Mouse (Mus musculus): ENCODE results near the gene Gja6. TPM values are rescaled to one million over a fixed set of nuclear protein-coding genes. Genes with fewer than 3 reads are reported as not detected.

The Gja6 gene
- polyA plus RNA-seq (2015; fragmentation: Nextera tagmentation; extraction: Ambion mirVana) = 0.11 and 0.20 TPM in 2 replicates

- Histone ChIP-seq H3K4me2 (ENCODE audit: low read length) (no peak within 1 kb of the TSS), H3K9ac (ENCODE audit: low read depth, low read length) (no peak within 1 kb of the TSS), H3K36me3 (ENCODE audit: control insufficient read depth, insufficient read depth, low read length) (no peaks in the 10 kb centered on the region), H3K27me3 (ENCODE audit: control insufficient read depth, insufficient read depth, low read depth, low read length) (no peaks in the 10 kb centered on the region), H3K4me3 (ENCODE audit: low read depth, low read length) (no peak within 1 kb of the TSS), H3K9me3 (replicated peaks; ENCODE audit: control insufficient read depth, low read length, poor library complexity, severe bottlenecking) (no peaks in the 10 kb centered on the region), H3K27ac (ENCODE audit: low read length) (no peak within 1 kb of the TSS), H3K4me1 (ENCODE audit: control insufficient read depth, insufficient read depth, low read length) (no peaks in the 10 kb centered on the region)
- WGBS = 82% methylated on average over 4 of the region's 4 CpGs
- no peak for ATAC-seq
These were observed at the start of gene Gja6 for GRCm38 (mm10) chrX:160906952-160907351. Gene Gja6, minus strand, starts transcription at chrX:160907052.

DNA sequence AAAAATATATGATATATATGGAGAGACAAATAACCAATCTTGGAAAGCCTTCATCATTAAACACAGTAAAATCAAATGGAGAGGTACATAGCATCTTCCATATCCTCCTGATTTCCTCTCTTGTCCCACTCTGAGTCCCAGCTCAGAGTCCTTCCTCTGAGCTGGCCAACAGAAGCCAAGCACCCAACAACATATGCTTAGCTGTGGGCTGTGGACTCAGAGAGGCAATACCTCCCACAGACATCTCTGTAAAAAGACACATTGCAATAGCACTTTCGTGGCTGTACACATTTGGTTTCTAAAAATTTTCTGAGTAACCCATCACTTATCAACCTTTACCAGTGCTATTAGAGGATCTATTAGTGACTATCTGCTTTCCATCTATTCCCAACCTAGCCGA is 42.7 kb upstream of the Gja6 start:
- no peak overlapping the region for H3K4me2 ChIP-seq (ENCODE audit: low read length)
- WGBS = 77% methylated on average over 2 of the region's 2 CpGs
- no peak overlapping the region for H3K9ac ChIP-seq (ENCODE audit: low read depth, low read length)

GRCm38 (mm10) chrX:160944722-160945121 is 37.9 kb upstream of the Gja6 start:
- 89% methylated on average over 4 of the region's 4 CpGs for WGBS
- no peak overlapping the region for H3K9ac ChIP-seq (ENCODE audit: low read depth, low read length)
- H3K27ac ChIP-seq (ENCODE audit: low read length) = no peak overlapping the region
- H3K36me3 ChIP-seq (ENCODE audit: control insufficient read depth, insufficient read depth, low read length) = no peaks in the 10 kb centered on the region
- ATAC-seq = no peak
- no peaks in the 10 kb centered on the region for H3K9me3 ChIP-seq (replicated peaks; ENCODE audit: control insufficient read depth, low read length, poor library complexity, severe bottlenecking)
- no peak overlapping the region for H3K4me2 ChIP-seq (ENCODE audit: low read length)
- H3K4me3 ChIP-seq (ENCODE audit: low read depth, low read length) = no peak overlapping the region
- H3K27me3 ChIP-seq (ENCODE audit: control insufficient read depth, insufficient read depth, low read depth, low read length) = peaks cover 2% of the 10 kb centered on the region
- H3K4me1 ChIP-seq (ENCODE audit: control insufficient read depth, insufficient read depth, low read length) = no peaks in the 10 kb centered on the region

More for the DNA sequence above, 42.7 kb upstream of the Gja6 start:
- H3K4me1 ChIP-seq (ENCODE audit: control insufficient read depth, insufficient read depth, low read length) = no peaks in the 10 kb centered on the region
- H3K27ac ChIP-seq (ENCODE audit: low read length) = no peak overlapping the region
- no peaks in the 10 kb centered on the region for H3K9me3 ChIP-seq (replicated peaks; ENCODE audit: control insufficient read depth, low read length, poor library complexity, severe bottlenecking)
- no peak for ATAC-seq
- no peak overlapping the region for H3K4me3 ChIP-seq (ENCODE audit: low read depth, low read length)
- no peaks in the 10 kb centered on the region; the same call in 1 of the 2 replicates for H3K27me3 ChIP-seq (ENCODE audit: control insufficient read depth, insufficient read depth, low read depth, low read length)
- H3K36me3 ChIP-seq (ENCODE audit: control insufficient read depth, insufficient read depth, low read length) = no peaks in the 10 kb centered on the region

DNA sequence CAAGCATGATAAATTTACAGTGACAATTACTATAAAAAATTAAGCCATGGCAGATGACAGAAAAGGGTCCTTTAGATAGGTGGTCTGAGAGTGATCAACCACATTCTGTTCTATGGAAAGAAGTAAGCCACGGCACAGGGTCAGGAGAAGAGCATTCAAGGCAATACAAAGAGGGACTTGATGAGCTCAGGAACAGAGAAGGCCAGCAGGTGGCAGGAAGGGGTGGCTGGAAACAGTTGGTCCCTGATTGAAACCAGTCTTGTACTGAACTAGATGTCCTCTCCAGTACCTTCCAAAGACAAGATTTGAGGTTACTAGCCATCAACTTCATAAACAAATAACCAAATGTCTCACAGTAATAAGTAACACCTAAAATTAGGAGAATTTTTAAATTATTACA is 28.7 kb upstream of the Gja6 start:
- no peak overlapping the region for H3K4me3 ChIP-seq (ENCODE audit: low read depth, low read length)
- 55% methylated on average over 1 of the region's 1 CpGs for WGBS
- ATAC-seq = no peak

GRCm38 (mm10) chrX:160930656-160931055 is 23.8 kb upstream of the Gja6 start:
- no peaks in the 10 kb centered on the region for H3K36me3 ChIP-seq (ENCODE audit: control insufficient read depth, insufficient read depth, low read length)
- no peak overlapping the region for H3K4me2 ChIP-seq (ENCODE audit: low read length)
- ATAC-seq = no peak
- no peaks in the 10 kb centered on the region for H3K27me3 ChIP-seq (ENCODE audit: control insufficient read depth, insufficient read depth, low read depth, low read length)
- no peaks in the 10 kb centered on the region for H3K4me1 ChIP-seq (ENCODE audit: control insufficient read depth, insufficient read depth, low read length)
- no peak overlapping the region for H3K4me3 ChIP-seq (ENCODE audit: low read depth, low read length)
- H3K27ac ChIP-seq (ENCODE audit: low read length) = no peak overlapping the region
- H3K9me3 ChIP-seq (replicated peaks; ENCODE audit: control insufficient read depth, low read length, poor library complexity, severe bottlenecking) = no peaks in the 10 kb centered on the region
- H3K9ac ChIP-seq (ENCODE audit: low read depth, low read length) = no peak overlapping the region

More for the DNA sequence above, 28.7 kb upstream of the Gja6 start:
- Histone ChIP-seq H3K9me3 (replicated peaks; ENCODE audit: control insufficient read depth, low read length, poor library complexity, severe bottlenecking) (no peaks in the 10 kb centered on the region), H3K4me2 (ENCODE audit: low read length) (no peak overlapping the region), H3K9ac (ENCODE audit: low read depth, low read length) (no peak overlapping the region), H3K36me3 (ENCODE audit: control insufficient read depth, insufficient read depth, low read length) (no peaks in the 10 kb centered on the region), H3K27me3 (ENCODE audit: control insufficient read depth, insufficient read depth, low read depth, low read length) (no peaks in the 10 kb centered on the region; the same call in 1 of the 2 replicates), H3K27ac (ENCODE audit: low read length) (no peak overlapping the region), H3K4me1 (ENCODE audit: control insufficient read depth, insufficient read depth, low read length) (no peaks in the 10 kb centered on the region)

DNA sequence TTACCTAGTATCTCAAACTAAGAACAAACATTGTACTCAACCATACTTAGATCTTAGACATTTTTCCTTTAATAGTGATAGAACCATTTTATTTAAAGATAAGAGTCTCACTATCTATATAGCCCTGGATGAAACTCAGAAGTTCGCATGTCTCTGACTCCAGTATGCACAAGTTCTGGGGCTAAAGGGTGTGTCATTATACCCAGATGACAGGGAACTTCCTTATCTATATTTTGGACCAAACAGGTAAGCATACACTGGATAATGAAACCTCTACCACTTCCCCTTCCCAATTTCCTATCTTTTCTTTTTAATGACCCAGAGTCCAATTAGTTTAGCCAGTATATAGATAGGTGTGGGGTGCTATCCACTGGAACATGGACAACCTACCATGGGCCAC is 22.0 kb upstream of the Gja6 start:
- no peak for ATAC-seq
- no peak overlapping the region for H3K9ac ChIP-seq (ENCODE audit: low read depth, low read length)
- no peak overlapping the region for H3K4me2 ChIP-seq (ENCODE audit: low read length)
- H3K36me3 ChIP-seq (ENCODE audit: control insufficient read depth, insufficient read depth, low read length) = no peaks in the 10 kb centered on the region
- no peak overlapping the region for H3K27ac ChIP-seq (ENCODE audit: low read length)
- H3K4me1 ChIP-seq (ENCODE audit: control insufficient read depth, insufficient read depth, low read length) = no peaks in the 10 kb centered on the region
- 92% methylated on average over 1 of the region's 1 CpGs for WGBS
- H3K9me3 ChIP-seq (replicated peaks; ENCODE audit: control insufficient read depth, low read length, poor library complexity, severe bottlenecking) = no peaks in the 10 kb centered on the region
- no peak overlapping the region for H3K4me3 ChIP-seq (ENCODE audit: low read depth, low read length)
- no peaks in the 10 kb centered on the region for H3K27me3 ChIP-seq (ENCODE audit: control insufficient read depth, insufficient read depth, low read depth, low read length)

GRCm38 (mm10) chrX:160919022-160919637 is 12.3 kb upstream of the Gja6 start:
- no peak for ATAC-seq
- Histone ChIP-seq H3K9me3 (replicated peaks; ENCODE audit: control insufficient read depth, low read length, poor library complexity, severe bottlenecking) (no peaks in the 10 kb centered on the region), H3K27ac (ENCODE audit: low read length) (no peak overlapping the region), H3K27me3 (ENCODE audit: control insufficient read depth, insufficient read depth, low read depth, low read length) (no peaks in the 10 kb centered on the region), H3K9ac (ENCODE audit: low read depth, low read length) (no peak overlapping the region), H3K4me3 (ENCODE audit: low read depth, low read length) (no peak overlapping the region), H3K4me2 (ENCODE audit: low read length) (no peak overlapping the region), H3K4me1 (ENCODE audit: control insufficient read depth, insufficient read depth, low read length) (no peaks in the 10 kb centered on the region), H3K36me3 (ENCODE audit: control insufficient read depth, insufficient read depth, low read length) (no peaks in the 10 kb centered on the region)
- 87% methylated on average over 3 of the region's 3 CpGs for WGBS

GRCm38 (mm10) chrX:160906477-160906876 is 375 bp downstream of the Gja6 start:
- no peak overlapping the region for H3K27ac ChIP-seq (ENCODE audit: low read length)
- no peaks in the 10 kb centered on the region for H3K36me3 ChIP-seq (ENCODE audit: control insufficient read depth, insufficient read depth, low read length)
- no peaks in the 10 kb centered on the region for H3K27me3 ChIP-seq (ENCODE audit: control insufficient read depth, insufficient read depth, low read depth, low read length)
- H3K4me3 ChIP-seq (ENCODE audit: low read depth, low read length) = no peak overlapping the region
- H3K4me2 ChIP-seq (ENCODE audit: low read length) = no peak overlapping the region
- no peaks in the 10 kb centered on the region for H3K9me3 ChIP-seq (replicated peaks; ENCODE audit: control insufficient read depth, low read length, poor library complexity, severe bottlenecking)
- WGBS = 83% methylated on average over 4 of the region's 4 CpGs
- ATAC-seq = no peak
- H3K4me1 ChIP-seq (ENCODE audit: control insufficient read depth, insufficient read depth, low read length) = no peaks in the 10 kb centered on the region
- no peak overlapping the region for H3K9ac ChIP-seq (ENCODE audit: low read depth, low read length)

DNA sequence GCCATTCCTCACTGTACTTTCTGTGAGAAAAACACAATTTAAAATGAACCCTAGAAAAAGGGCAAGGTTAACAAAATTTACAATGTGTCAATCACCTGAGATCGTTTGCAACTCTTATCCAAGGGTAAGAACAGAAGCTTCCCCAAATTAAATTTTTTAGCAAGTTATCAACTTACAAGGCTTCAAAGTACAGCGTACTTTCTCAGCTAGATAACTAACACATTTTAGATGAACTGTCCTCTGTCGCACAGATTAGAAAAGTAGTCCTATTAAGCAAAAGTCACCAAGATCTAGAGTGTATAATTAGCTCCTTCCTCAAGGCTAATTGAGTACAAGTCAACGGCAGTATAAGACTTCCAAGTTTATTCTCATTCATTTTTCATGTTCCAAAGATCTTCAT is 939 bp downstream of the Gja6 start:
- 84% methylated on average over 4 of the region's 4 CpGs for whole genome bisulfite sequencing
- no peaks in the 10 kb centered on the region for H3K9me3 ChIP-seq (replicated peaks; ENCODE audit: control insufficient read depth, low read length, poor library complexity, severe bottlenecking)
- no peaks in the 10 kb centered on the region for H3K36me3 ChIP-seq (ENCODE audit: control insufficient read depth, insufficient read depth, low read length)
- H3K4me3 ChIP-seq (ENCODE audit: low read depth, low read length) = no peak overlapping the region
- H3K27ac ChIP-seq (ENCODE audit: low read length) = no peak overlapping the region
- no peak overlapping the region for H3K4me2 ChIP-seq (ENCODE audit: low read length)
- H3K27me3 ChIP-seq (ENCODE audit: control insufficient read depth, insufficient read depth, low read depth, low read length) = no peaks in the 10 kb centered on the region
- no peaks in the 10 kb centered on the region for H3K4me1 ChIP-seq (ENCODE audit: control insufficient read depth, insufficient read depth, low read length)
- ATAC-seq = no peak
- no peak overlapping the region for H3K9ac ChIP-seq (ENCODE audit: low read depth, low read length)
